Mouse (Mus musculus) intestine, embryonic 14.5 days (tissue): Measurements from ENCODE around the gene Ankrd33. TPM values are rescaled to one million over a fixed set of nuclear protein-coding genes. Genes with fewer than 3 reads are reported as not detected.

ENCODE experiments used
- ATAC-seq: fragments of 200-750 bp; cut with Nextera tagmentation; replicated peaks from 2 replicates; pipeline ENCODE4 v1.8.0; 2017; ENCODE audit warnings: low read depth, moderate number of reproducible peaks, moderate TSS enrichment, moderate library complexity; ENCODE audit not compliant: low FRiP score, low TSS enrichment
- DNase-seq: peaks from one replicate; pipeline ENCODE4 v3.0.0-alpha.2; 2018; ENCODE audit warnings: low spot score
- H3K27ac ChIP-seq: fragments of 300-500 bp; sonication (generic); 2 replicates; pipeline ENCODE4 v1.5.1; 2014; ENCODE audit warnings: low read depth, mild to moderate bottlenecking, control low read depth
- H3K27me3 ChIP-seq: fragments of 300-500 bp; sonication (generic); replicated peaks from 2 replicates; pipeline ENCODE4 v1.6.1; 2014; ENCODE audit warnings: low read length, control low read depth; ENCODE audit not compliant: control insufficient read depth, insufficient read depth
- H3K36me3 ChIP-seq: fragments of 300-500 bp; sonication (generic); 2 replicates; pipeline ENCODE4 v1.6.1; 2014; ENCODE audit warnings: low read length, control low read depth; ENCODE audit not compliant: control insufficient read depth, insufficient read depth
- H3K4me1 ChIP-seq: fragments of 300-500 bp; sonication (generic); replicated peaks from 2 replicates; pipeline ENCODE4 v1.6.1; 2014; ENCODE audit warnings: low read length, control low read depth, mixed read lengths; ENCODE audit not compliant: control insufficient read depth, insufficient read depth
- H3K4me2 ChIP-seq: fragments of 300-500 bp; sonication (generic); 2 replicates; pipeline ENCODE4 v1.6.1; 2014; ENCODE audit warnings: low read length
- H3K4me3 ChIP-seq: fragments of 300-500 bp; sonication (generic); 2 replicates; pipeline ENCODE4 v1.5.1; 2014; ENCODE audit warnings: low read depth, low read length, control low read depth, mixed read lengths
- H3K9ac ChIP-seq: fragments of 300-500 bp; sonication (generic); 2 replicates; pipeline ENCODE4 v1.6.1; 2014; ENCODE audit warnings: mild to moderate bottlenecking, low read length
- H3K9me3 ChIP-seq: fragments of 300-500 bp; sonication (generic); 2 replicates; pipeline ENCODE4 v1.6.1; 2016; ENCODE audit warnings: low read length, control low read depth; ENCODE audit not compliant: control insufficient read depth
- WGBS: fragments of 180-500 bp; shearing (Covaris S2); extraction: QIAGEN DNeasy Blood & Tissue Kit; methylation state at CpG from one replicate; pipeline ENCODE4 v1.1.7; 2014; 5-methylcytosine and 5-hydroxymethylcytosine counted together
- polyA plus RNA-seq: library from polyadenylated mRNA; unstranded; fragments of >200 nt; fragmentation: Nextera tagmentation; extraction: Ambion mirVana; gene quantifications from 2 replicates; pipeline ENCODE4 v1.2.1, GENCODE M21; 2014

The Ankrd33 gene
- polyA plus RNA-seq, 1 experiment from 2014 or later = not detected

DNA sequence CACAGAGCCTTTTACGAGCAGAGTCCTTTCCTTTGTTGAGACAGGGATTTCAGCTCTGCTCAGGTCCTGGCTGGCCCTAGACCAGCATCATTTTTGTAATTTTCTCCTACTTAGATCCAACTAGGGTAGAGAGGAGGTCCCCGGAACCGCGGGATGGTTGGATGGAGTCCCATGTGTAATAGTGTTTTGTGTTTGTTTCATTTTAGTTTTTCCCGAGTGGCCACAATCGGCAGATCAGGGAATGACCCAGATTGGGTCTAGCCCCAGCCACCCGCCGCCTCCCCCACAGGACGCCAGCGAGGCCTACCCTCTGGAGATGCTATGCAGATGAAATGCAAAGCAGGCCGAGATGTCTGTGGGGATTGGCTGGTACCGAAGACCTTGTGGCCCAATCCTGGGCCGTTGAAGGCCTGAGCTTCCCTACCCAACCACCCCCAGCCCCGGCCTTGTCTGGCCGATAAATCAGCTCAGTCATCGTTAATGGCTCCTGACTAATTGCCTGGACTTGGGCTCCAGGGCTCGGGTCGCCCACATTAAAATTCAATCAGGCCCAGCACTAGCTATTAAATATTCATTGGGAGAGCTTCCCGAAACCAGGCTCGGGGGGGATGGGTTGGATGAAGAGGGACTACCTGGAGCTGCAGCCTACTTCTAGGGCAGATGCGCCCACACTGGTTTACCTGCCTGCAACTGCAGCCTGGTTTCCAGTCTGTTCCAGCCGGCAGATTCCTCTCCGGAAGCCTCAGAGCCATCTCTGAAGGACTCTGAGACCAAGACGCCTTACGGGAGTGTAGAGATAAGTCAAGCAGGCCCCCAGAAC is 22.5 kb upstream of the Ankrd33 start:
- H3K4me3 ChIP-seq = no peak overlapping the region
- DNase-seq (no peak), ATAC-seq (peak; percentile 50; the same call in 1 of the 2 replicates)
- no peaks in the 10 kb centered on the region for H3K36me3 ChIP-seq
- no peaks in the 10 kb centered on the region for H3K27me3 ChIP-seq
- H3K4me1 ChIP-seq = peaks cover 7% of the 10 kb centered on the region
- H3K9ac ChIP-seq = no peak overlapping the region
- H3K4me2 ChIP-seq = peak overlapping the region; percentile 16; the same call in 1 of the 2 replicates
- WGBS = 28% methylated on average over 25 of the region's 25 CpGs
- H3K27ac ChIP-seq = peak overlapping the region; percentile 17; the same call in 1 of the 2 replicates
- no peaks in the 10 kb centered on the region for H3K9me3 ChIP-seq

- Histone ChIP-seq H3K4me3 (no peak overlapping the region), H3K36me3 (no peaks in the 10 kb centered on the region), H3K9me3 (no peaks in the 10 kb centered on the region), H3K27me3 (no peaks in the 10 kb centered on the region), H3K4me2 (no peak overlapping the region), H3K9ac (no peak overlapping the region), H3K27ac (no peak overlapping the region), H3K4me1 (peaks cover 14% of the 10 kb centered on the region)
- no peak for ATAC-seq
- DNase-seq = no peak
- 27% methylated on average over 6 of the region's 6 CpGs for WGBS
Observed at GRCm38 (mm10) chr15:101093988-101094387, 21.6 kb upstream of the Ankrd33 start.

GRCm38 (mm10) chr15:101094979-101095378 is 20.6 kb upstream of the Ankrd33 start:
- Histone ChIP-seq H3K36me3 (no peaks in the 10 kb centered on the region), H3K9ac (no peak overlapping the region), H3K4me1 (peaks cover 14% of the 10 kb centered on the region), H3K4me2 (no peak overlapping the region), H3K4me3 (no peak overlapping the region), H3K9me3 (no peaks in the 10 kb centered on the region), H3K27ac (no peak overlapping the region), H3K27me3 (no peaks in the 10 kb centered on the region)
- WGBS = 42% methylated on average over 9 of the region's 9 CpGs
- DNase-seq (no peak), ATAC-seq (no peak)

- Histone ChIP-seq H3K4me1 (peaks cover 14% of the 10 kb centered on the region), H3K9ac (no peak overlapping the region), H3K36me3 (no peaks in the 10 kb centered on the region), H3K9me3 (no peaks in the 10 kb centered on the region), H3K4me2 (no peak overlapping the region), H3K27me3 (no peaks in the 10 kb centered on the region), H3K4me3 (no peak overlapping the region), H3K27ac (no peak overlapping the region)
- ATAC-seq (no peak), DNase-seq (no peak)
- WGBS = 62% methylated on average over 3 of the region's 3 CpGs
Observed at GRCm38 (mm10) chr15:101095392-101095791, 20.2 kb upstream of the Ankrd33 start.

DNA sequence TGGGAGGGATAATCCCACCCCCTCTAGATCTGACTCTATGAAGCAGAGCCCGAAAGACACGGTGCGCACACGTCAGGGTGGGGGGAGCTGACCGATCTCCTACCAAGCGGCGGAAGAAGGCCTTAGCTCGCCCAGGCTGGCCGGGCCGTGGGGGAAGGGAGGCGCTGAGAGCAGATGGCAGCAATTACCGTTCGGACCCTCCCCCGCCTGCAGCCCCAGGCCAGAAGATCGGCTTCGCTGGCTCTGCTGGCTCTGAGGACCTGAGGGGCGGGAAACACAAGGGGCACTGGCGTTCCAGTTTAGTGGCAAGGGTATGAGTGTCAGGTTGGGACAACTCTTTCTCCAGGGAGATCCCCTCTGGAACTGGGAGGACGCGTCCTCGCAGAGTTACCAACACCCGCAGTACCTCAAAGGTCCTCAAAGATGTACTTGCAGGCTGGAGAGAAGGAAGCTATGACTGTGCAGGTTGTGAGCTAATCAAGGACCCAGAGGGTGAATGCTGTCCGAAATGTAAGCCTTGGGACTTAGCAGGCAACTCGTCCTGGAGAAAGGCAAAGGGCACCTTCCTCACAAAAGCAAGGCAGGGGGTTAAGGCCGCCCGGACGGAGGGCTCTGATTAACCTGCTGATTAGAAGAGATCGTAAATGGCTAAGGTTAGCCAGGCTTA is 17.4 kb upstream of the Ankrd33 start:
- peaks cover 14% of the 10 kb centered on the region for H3K4me1 ChIP-seq
- DNase-seq (peak; percentile 78), ATAC-seq (peak; percentile 34)
- no peaks in the 10 kb centered on the region for H3K27me3 ChIP-seq
- no peaks in the 10 kb centered on the region for H3K9me3 ChIP-seq
- WGBS = 12% methylated on average over 28 of the region's 28 CpGs
- H3K36me3 ChIP-seq = no peaks in the 10 kb centered on the region
- H3K4me3 ChIP-seq = no peak overlapping the region
- H3K9ac ChIP-seq = 0 out of 2 replicates have a peak overlapping the region, but pooled peaks have one; percentile 21
- H3K4me2 ChIP-seq = peak overlapping the region; percentile 51
- H3K27ac ChIP-seq = no peak overlapping the region

- ATAC-seq (no peak), DNase-seq (no peak)
- WGBS = 85% methylated on average over 3 of the region's 3 CpGs
Observed at GRCm38 (mm10) chr15:101100996-101101395, 14.6 kb upstream of the Ankrd33 start.

DNA sequence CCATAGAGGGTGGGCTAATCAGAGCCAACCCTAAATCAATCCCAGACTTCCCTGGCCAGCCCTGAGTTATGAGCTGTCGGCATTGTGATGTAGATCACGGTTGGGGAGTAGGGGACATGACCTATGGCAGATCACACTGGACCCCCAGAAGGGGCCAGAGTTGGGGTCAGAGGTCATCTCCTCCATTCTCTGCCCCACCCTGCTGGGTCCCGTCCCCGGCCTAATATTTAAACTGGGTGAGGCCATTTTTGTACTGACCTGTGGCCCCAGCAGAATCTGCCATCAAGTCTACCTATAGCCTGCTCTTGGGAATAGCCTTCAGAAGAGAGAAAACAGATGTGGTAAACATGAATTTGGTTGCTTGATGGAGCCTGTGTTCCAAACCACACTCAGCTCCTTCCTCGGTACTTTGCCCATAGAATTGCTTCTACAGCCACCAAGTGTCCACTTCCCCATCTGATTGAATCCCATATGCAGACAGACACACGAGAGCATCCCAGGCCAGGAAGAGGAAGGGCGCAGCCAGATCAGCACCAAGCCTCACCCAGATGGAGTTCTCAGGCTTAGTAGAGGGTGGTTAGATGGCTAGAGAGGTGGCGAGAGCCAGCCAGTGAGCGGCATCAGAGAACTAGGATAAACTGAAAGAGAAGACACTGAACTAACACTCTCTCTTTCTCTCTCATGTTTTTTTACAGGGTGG is 11.8 kb upstream of the Ankrd33 start:
- H3K27me3 ChIP-seq = no peaks in the 10 kb centered on the region
- no peak overlapping the region for H3K4me2 ChIP-seq
- DNase-seq (no peak), ATAC-seq (no peak)
- no peak overlapping the region for H3K27ac ChIP-seq
- H3K36me3 ChIP-seq = no peaks in the 10 kb centered on the region
- WGBS = 74% methylated on average over 9 of the region's 9 CpGs
- H3K4me3 ChIP-seq = no peak overlapping the region
- no peaks in the 10 kb centered on the region; the same call in 1 of the 2 replicates for H3K4me1 ChIP-seq
- no peaks in the 10 kb centered on the region for H3K9me3 ChIP-seq
- no peak overlapping the region for H3K9ac ChIP-seq

More at GRCm38 (mm10) chr15:101100996-101101395, 14.6 kb upstream of the Ankrd33 start:
- no peak overlapping the region for H3K9ac ChIP-seq
- H3K27ac ChIP-seq = no peak overlapping the region
- H3K4me3 ChIP-seq = no peak overlapping the region
- H3K27me3 ChIP-seq = no peaks in the 10 kb centered on the region
- H3K4me2 ChIP-seq = no peak overlapping the region
- no peaks in the 10 kb centered on the region for H3K36me3 ChIP-seq
- H3K4me1 ChIP-seq = peaks cover 11% of the 10 kb centered on the region
- no peaks in the 10 kb centered on the region for H3K9me3 ChIP-seq

DNA sequence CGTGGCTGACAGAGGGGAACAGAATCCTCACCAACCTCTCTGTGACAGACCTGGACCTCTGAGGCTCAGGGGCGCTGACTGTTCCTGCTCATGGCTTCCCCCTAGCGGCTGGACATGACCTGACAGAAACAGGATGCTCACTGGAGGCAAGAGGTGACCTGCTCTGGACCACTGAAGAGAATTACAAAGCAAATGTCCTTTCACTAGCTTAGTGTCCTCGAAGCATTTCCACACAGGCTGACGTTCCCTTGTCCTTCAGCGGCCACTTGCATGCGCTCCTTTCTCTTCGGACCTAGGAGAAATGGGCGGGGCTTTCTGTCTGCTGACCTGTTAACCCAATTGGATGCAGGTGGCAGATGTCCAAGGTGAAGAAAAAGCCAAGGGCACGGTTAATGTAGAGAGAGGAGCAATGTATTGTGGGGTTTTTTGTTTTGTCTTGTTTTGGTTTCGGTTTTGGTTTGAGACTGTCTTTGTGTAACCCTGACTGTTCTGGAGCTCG is 10.0 kb upstream of the Ankrd33 start:
- peak; percentile 54 for ATAC-seq
- WGBS = 22% methylated on average over 12 of the region's 12 CpGs
- H3K4me3 ChIP-seq = no peak overlapping the region

More for the DNA sequence above, 10.0 kb upstream of the Ankrd33 start:
- DNase-seq = peak; percentile 91
- Histone ChIP-seq H3K4me2 (peak overlapping the region; percentile 30; the same call in 1 of the 2 replicates), H3K27ac (no peak overlapping the region), H3K4me1 (no peaks in the 10 kb centered on the region), H3K9ac (no peak overlapping the region), H3K27me3 (no peaks in the 10 kb centered on the region), H3K36me3 (no peaks in the 10 kb centered on the region), H3K9me3 (no peaks in the 10 kb centered on the region)
